Mouse (Mus musculus) stomach, postnatal 0 days (tissue): ENCODE results near the gene Lclat1.

Source experiments
- CTCF ChIP-seq: IDR thresholded peaks from 2 replicates; pipeline ENCODE4 v1.5.1; 2016; ENCODE audit warnings: antibody characterized with exemption, low read depth, mild to moderate bottlenecking, moderate library complexity
- EP300 ChIP-seq: optimal IDR thresholded peaks from 2 replicates; pipeline ENCODE3; 2016; ENCODE audit warnings: antibody characterized with exemption

- no peak for TF ChIP-seq CTCF
- TF ChIP-seq EP300: no peak
These were observed 61.7 kb downstream of the Lclat1 start for GRCm38 (mm10) chr17:73169461-73169860.
